Mouse (Mus musculus) retina, embryonic 14.5 days (tissue): Measurements from ENCODE around the gene Slc35g3.

Experiments
- DNase-seq: peaks from one replicate; pipeline ENCODE4 v3.0.0-alpha.2; 2015; ENCODE audit warnings: low spot score

Gene Slc35g3

DNA sequence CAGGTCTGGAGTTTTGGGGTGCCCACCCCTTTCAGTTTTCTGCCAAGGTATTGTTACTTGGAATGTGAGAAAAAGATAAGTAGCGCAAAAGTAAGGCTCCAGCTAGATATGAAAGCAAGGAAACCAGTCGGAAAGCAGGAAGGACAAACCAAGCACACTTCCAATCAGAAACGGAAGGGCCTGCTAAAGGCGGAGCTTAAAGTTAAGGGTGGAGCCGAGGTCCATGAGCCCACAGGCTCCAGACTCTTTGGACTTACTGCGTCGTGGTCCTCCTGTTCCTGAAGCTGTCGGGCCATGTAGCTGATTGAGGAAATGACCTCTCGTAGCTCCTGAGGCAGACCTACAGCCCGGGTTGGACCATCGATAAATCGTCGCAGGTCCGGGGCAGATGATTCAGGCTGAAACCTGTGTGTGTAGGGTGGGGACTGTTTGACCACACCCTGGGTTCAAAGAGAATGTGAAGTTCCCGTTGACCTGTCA is 23.1 kb upstream of the Slc35g3 start:
- DNase-seq, result no peak

DNA sequence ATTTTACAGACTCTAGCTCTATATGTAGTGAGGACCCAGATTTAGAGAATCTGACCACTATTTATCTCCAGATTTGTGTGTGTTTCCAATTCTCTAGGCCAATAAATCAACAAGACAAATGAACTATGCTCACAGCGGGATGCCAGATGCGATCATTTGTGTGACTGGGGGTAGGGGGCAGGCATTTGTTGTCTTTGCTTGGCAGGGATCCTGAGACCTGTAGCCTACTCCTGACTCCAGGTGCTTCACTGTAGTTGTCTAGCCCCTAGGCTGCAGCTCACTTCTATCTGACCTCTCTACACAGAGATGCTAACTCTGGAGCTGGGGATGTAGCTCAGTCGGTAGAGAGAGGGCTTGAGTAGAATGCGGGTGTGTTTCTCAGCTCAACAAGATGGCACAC is 20.1 kb upstream of the Slc35g3 start:
- DNase-seq, result no peak

DNA sequence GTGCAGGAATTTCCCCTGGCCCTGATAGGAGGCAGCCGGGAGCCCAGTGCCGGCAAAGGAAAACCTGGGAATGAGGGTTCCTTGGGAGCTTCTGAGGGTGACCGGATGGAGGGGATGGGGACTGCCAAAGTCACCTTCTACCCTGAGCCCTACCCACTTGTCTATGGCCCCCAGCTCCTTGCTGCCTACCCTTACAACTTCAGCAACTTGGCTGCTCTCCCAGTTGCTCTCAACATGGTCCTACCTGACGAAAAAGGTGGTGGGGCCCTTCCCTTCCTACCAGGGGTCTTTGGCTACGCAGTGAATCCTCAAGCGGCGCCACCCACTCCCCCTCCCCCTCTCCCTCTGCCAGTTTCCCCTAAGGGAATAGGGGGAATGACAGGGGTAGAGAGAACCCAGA is 17.2 kb upstream of the Slc35g3 start:
- DNase-seq, result no peak

DNA sequence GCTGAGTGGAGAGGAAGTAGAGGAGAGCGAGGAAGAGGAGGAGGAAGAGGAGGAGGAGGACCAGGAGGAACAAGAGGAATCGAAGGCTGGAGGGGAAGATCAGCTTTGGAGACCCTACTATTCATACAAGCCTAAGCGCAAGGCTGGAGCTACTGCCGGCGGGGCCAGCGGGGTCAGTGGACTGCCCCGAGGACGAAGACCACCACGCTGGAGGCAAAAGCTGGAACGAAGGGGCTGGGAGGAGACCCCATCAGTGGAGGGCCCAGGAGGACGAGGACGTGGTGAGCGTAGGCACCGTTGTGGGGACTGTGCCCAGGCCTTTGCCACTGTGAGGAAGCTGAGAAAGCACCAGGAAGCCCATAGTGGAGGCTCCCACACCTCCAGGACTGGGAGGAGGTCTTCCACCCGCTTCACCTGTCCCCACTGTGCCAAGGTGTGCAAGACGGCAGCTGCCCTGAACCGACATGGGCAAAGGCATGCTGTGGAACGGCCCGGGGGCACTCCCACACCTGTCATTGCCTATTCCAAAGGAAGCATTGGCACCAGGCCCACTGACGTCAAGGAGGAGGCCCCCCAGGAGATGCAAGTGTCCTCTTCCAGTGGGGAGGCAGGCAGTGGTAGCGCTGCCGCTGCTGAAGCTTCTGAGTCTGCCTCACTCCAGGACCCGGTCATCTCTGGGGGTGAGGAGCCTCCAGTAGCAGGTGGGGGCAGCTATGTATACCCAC is 16.7 kb upstream of the Slc35g3 start:
- DNase-seq, result no peak

DNA sequence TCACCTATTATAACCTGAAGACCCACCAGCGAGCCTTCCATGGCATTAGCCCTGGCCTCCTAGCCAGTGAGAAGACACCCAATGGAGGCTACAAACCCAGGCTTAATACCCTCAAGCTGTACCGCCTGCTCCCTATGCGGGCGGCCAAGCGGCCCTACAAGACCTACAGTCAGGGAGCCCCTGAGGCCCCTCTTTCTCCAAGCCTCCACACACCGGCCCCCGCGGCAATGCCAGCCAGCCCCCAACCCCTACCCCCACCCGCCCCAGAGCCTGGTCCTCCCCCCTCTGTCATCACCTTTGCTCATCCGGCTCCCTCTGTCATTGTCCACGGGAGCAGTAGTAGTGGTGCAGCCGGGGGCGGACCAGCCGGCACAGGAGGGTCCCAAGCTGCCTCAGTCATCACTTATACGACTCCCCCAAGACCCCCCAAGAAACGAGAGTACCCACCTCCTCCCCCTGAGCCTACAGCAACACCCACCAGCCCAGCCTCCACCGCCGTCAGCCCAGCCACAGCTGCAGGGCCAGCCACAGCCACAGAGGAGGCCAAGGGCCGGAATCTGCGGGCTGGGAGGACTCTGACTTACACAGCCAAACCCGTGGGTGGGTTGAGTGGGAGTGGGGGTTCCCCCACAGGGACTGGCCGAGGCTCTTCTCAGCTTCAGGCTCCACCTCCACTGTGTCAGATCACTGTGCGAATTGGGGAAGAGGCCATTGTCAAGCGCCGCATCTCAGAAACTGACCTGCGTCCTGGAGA is 15.9 kb upstream of the Slc35g3 start:
- DNase-seq, result no peak

DNA sequence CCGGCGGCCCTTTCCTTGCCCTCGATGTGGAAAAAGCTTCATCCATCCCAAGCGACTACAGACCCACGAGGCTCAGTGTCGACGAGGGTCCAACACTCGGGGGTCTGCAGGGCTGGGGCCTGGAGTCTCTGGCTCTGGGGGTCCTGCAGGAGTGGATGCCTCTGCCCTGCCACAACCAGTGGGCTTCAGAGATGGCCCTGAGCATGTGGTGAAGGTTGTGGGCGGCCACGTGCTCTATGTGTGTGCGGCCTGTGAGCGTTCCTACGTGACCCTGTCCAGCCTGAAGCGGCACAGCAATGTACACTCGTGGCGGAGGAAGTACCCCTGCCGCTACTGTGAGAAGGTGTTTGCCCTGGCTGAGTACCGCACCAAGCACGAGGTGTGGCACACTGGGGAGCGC is 14.7 kb upstream of the Slc35g3 start:
- DNase-seq, result no peak

DNA sequence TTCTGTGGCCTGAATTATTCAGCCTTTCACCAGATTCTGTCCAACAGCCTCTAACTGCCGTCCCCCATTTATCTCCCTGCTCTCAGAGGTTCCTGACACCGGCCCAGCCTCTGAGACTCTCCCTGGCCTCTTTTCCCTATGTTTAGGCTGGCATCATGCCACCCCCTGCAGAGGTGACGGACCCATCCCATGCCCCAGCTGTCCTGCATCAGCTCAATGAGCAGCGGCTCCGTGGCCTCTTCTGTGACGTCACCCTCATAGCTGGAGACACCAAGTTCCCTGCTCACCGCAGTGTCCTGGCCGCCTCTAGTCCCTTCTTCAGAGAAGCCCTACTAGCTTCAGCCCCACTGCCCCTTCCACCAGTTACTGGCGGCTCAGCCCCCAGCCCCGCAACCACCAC is 13.9 kb upstream of the Slc35g3 start:
- DNase-seq, result no peak

DNA sequence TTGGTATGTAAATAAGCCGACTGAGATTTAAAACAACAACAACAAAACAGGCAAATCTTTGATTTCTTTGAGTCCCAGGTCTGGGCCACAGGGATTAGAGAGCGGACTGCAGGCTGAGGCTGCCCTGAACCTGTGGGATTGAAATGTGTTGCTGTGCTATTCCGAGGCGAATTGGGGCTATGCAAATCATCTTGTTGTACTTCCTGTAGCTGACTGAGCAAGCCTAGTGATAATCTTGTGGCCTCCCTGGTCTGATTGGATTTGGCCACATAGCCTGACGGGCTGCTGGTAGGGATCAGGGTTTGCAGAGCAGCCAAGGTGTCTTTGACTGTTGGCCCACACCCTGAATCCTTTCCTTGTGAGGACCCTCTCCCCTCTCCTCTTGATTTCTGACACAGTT is 13.2 kb upstream of the Slc35g3 start:
- no peak for DNase-seq

DNA sequence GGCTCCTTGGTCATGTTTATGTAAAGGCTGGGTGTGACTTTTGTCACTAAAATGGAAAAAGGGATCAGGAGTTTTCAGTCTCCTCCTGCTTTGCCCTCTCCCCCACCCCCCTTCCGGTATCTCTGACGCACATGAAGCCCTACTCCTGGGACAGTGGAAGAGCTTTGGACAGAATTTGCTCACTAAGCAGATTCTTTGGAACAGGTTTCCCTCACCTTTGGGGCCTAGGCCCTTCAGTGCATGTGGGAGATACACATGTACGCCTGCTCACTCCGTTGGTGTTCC is 5.8 kb upstream of the Slc35g3 start:
- no peak for DNase-seq

DNA sequence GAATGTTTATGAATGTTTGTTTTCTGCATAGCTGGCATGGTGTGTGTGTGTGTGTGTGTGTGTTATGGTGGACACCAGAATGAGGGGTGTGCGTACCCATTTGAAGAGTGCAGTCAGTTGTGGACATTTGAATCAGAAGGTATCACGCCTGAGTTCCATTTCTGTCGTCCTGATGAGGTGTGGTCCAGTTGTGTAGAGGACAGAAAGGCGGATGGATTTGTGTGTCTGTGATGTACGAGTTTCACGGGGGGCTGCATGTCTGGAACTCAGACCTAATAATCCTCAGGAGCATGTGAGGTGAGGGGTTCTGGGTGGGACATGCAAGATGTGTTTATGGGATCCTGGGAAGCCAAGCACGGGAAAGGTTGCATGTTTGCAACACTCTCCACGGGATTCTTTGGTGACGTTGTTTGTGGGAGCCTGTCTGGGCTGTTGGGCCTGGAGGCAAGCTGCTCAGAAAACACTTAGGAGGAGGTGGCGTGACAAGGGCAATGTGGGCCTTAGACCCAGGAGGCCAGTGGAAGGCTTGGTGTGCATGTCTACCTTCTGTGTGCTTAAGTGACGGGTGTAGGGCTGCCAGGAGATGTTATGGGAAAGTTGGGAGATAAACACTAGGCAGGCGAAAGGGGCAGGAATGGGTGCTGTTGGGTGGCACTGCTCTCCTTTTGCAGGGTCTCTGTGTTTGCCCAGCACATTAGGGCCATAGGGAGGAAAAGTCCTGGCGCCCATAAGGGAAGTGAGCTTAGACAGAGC is 5.3 kb upstream of the Slc35g3 start:
- no peak for DNase-seq

DNA sequence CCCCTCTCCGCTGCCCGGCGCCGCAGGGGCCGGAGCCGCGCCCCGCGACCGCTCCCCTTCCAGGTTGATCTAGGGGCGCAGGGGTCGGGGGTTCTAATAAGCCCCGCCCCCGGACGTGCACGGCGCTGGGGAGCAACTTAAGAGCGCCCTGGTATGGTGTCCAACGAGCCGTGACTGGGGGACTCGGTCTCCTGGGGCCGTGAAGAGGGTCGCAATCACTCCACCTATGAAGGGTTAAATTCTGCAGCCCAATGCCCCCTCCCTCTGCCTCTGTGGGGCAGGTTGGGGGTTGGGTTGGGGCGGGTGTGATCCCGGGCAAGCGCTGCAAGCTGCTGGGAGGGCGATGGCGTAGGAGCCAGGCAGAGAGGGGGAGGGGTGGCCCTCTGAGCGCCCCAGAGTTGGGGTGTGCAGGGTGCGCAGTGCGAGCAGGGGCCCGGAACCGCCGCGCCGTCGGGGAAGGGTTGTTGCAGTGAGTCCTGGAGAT is 4.4 kb upstream of the Slc35g3 start:
- DNase-seq, result peak; percentile 71

DNA sequence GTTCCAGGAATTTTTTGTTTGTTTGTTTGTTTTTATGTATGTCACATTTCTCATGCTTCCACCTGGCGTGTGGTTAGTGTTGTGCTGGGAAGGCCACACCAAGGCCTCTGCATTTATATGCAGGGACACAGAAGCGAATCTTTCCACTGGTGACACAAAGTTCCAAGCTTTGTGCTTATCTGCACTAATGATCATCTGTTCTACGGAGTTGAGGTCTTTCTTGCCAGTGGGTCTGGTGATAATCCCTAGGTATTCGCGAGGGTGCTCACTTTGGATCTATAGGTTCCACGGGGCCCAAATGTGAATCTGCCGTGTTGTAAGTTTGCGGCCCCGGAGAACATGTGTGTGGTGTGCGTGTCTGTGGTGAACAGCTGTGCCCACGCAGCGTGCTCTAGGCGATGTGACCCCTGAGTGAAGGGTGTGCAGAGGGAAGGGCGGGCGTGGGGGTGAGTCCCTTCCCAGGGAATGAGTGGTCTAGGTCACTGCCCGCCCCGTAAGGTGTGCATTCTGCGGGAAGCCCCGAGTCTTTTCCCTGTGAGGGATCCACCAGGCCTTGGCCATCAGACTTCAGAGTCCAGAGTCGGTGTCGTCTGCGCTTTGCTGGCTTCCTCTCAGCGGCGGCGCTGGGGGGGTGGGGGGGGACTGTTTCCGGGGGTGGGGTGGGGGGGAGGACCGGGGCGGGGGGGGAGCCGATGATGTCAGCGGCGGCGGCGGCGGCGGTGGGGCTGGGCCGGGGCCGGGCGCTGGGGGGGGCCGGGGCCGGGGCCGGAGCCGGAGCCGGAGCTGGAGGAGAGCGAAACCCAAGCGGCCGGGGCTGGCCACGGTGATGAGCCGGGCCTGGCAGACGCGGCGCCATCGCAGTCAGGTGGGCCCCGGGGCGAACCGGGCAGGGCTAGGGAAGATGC is 3.7 kb upstream of the Slc35g3 start, which contains the start of gene Zbtb4:
Gene Zbtb4, plus strand, starts transcription at position 692 of the 905 bp plus-strand sequence.
- DNase-seq, result peak; percentile 50

DNA sequence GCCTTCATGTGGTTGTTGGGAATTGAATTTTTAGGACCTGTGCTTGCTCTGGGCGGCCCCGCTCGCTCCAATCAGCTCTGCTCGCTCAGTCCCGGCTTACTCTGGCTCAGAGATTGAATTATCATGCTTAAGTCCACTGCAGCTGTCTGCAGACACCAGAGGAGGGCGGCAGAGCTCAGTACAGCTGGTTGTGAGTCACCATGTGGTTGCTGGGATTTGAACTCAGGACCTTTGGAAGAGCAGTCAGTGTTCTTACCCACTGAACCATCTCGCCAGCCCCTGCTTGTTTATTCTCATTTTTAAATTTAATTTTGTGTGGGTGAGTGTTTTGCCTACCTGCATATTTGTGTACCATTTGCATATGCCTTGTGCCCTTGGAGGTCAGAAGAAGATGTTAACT is 1.8 kb upstream of the Slc35g3 start:
- DNase-seq, result no peak

DNA sequence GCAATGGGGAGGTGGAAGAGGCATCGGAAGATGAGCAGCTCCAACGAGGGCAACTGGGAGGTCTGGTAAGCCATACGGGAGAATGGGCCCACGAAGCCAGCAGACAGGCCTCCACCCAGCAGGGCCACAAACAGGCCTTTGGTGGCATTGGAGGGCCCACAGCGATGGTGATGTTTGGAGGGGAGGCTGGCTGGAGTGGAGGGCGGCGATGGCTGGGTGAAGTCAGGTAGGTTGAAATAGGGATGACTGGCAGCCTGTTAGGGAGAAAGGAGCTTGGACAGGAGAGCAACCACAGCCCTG is 917 bp downstream of the Slc35g3 start:
- DNase-seq, result no peak

DNA sequence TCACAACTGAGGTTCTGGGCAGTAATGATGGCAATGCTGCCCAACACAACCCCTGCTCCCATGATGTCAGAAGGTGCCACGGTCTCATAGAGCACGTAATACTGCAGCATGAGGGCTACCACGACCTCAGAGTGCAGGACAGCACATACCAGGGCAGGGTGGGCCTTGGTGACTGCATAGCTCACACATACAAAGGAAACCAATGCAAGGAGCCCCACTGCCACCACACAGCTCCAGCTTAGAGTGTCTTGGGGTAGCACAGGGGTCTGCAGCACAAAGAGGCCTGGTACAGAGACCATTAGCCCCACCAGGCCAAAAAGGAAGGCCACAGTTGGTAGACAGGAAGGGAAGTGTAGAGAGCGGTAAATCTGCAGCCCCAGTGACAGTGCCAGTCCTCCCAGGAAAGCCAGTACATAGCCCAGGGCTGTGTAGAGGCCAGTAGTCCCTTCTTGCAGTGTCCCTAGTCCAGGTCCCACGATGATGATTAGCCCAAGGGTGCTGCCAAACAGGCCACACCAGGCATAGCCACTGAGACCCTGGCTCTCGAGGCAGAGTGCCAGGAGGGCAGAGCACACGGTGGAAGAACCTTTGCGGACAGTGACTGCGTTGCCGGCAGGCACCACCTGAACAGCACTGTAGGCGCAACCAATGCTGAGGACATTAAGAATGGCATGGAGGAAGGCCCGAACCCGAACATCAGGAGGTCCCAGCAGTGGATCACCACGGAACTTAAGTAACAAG is 1.4 kb downstream of the Slc35g3 start:
- no peak for DNase-seq

DNA sequence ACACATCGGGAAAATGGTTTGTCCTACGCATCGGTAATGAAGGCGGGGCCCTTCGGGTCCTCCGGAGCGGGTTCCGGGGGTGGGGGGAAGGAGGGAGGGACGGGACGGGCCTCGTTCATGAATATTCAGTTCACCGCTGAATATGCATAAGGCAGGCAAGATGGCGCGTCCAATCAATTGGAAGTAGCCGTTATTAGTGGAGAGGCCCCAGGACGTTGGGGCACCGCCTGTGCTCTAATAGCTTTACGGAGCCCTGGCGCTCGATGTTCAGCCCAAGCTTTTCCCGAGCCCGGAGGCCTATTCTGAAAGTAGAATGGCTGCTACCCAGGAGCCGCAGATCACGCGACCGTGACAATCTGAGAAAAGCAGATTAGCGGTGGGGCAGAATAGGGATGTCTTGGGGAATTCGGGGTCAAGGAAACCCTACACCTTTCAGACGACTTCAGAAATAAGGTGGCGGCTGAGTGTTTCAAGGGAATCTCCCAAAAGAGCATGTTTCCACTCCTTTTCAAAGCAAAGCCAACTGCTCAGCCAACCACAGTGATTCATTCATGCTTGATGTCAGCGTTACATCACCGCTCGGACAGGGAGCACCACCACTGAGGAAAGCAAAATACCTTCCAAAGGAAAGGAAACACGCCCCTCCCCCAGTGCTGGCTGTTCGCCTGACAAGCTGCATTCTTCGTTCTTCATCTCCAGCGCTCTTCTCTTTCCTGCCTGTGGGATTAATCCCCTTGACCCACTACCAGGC is 2.6 kb downstream of the Slc35g3 start:
- peak; percentile 93 for DNase-seq

DNA sequence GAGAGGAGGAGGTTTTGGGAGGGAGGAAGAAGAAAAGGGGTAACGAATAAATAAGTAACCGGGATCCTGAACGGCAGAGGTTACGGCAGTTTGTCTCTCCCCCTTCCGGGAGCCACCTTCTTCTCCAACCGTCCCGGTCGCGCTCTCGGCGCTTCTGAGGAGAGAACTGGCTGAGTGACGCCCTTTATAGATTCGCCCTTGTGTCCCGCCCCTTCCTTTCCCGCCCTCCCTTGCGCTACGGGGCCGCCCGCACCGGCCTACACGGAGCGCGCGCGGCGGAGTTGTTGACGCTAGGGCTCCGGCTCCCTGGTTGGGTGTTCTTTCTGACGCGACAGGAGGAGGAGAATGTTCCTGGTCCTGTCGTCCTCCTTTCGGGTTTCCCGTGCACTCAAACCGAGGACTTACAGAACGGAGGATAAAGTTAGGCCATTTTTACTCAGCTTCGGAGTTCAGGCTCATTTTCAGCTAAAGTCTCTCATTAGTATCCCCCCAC is 3.2 kb downstream of the Slc35g3 start, which contains the start of gene Polr2a:
Gene Polr2a, minus strand, starts transcription at position 160 of the 493 bp plus-strand sequence.
- peak; percentile 99 for DNase-seq

DNA sequence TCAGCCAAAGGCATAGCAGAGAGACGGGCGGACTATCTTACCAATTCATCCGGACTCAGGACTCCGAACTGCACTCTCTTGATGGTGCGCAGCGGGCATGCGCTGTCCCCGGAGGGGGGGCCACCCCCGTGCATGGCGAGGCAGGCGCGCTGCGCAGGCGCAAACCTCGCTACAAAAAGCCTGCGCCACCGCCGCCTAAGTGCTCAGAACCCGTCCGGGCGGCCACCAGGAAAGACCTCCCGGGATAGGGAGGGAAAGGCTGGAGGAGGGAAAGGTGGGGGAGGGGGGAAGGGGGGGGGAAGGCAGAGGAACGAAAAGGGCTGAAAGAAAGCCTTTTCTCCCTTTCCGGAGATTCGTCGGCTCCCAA is 3.7 kb downstream of the Slc35g3 start:
- DNase-seq, result peak; percentile 95

DNA sequence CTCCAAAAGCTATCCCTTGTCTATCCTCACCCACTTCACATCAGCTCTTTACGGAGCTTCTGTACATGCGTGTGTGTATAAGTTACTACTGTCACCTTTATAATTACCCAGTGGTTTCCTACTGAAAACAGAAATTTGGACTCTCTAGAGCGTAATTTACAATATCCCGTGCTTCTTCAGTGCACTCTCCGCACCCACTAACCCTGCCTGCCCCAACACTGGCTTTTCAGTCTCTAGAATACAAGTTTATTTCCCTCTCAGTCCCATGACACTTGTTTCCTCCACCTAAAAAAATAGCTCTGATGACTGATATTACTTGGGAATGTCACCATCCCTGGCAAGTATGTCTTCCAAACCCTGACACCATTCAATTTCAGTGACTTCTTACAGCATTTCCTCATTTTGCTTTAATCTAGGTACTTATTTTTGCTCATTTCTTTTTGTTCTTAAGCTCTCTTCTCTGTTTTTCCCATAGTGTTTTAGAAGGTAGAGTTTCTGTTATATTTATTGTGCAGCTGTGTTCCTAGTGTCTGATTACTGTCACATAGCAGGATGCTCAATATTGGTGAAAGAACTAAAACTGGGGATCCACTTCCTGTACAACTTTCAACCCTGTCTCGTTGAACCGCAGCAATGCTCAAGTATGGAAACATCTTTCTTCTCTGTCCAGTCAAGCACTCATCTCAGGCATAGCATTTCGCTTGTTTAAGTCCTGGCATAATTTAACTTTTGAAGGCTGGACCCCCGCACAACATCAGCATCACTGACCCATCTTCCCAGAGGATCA is 4.3 kb downstream of the Slc35g3 start:
- DNase-seq, result no peak
